Mouse (Mus musculus) MEL (cell line): ENCODE data around the gene Runx3. TPM values are rescaled to one million over a fixed set of nuclear protein-coding genes. Genes with fewer than 3 reads are reported as not detected.

ENCODE experiments used
- DNase-seq: peaks from one replicate; pipeline ENCODE4 v3.0.0; 2011; ENCODE audit warnings: low read depth, low spot score
- H3K27ac ChIP-seq: 2 replicates; pipeline ENCODE4 v1.5.1; 2012; ENCODE audit warnings: low read depth, mild to moderate bottlenecking, control low read depth, low read length, moderate library complexity; ENCODE audit not compliant: control insufficient read depth
- H3K27me3 ChIP-seq, 2 experiments: fragments of 150-350 bp in 1 of 2; sonication (generic) in 1 of 2; 2 replicates each; pipeline ENCODE4 v1.6.1; 2012; ENCODE audit warnings: low read length in 2 of 2, mild to moderate bottlenecking in 2 of 2, improper control_type of control experiment in 1 of 2, moderate library complexity in 1 of 2; ENCODE audit not compliant: insufficient read depth in 2 of 2, control insufficient read depth in 1 of 2
- H3K36me3 ChIP-seq, 2 experiments: 2 replicates each; pipeline ENCODE4 v1.6.1; 2012 to 2014; ENCODE audit warnings: low read length in 2 of 2, improper control_type of control experiment in 1 of 2, inconsistent platforms in 1 of 2, mild to moderate bottlenecking in 1 of 2; ENCODE audit not compliant: insufficient read depth in 2 of 2, control insufficient read depth in 1 of 2
- H3K4me1 ChIP-seq, 2 experiments: fragments of 150-350 bp in 1 of 2; sonication (generic) in 1 of 2; 2 replicates each; pipeline ENCODE4 v1.6.1; 2012; ENCODE audit warnings: low read length in 2 of 2, improper control_type of control experiment in 1 of 2, mild to moderate bottlenecking in 1 of 2; ENCODE audit not compliant: insufficient read depth in 2 of 2, control insufficient read depth in 1 of 2
- H3K4me3 ChIP-seq, 2 experiments: fragments of 150-350 bp in 1 of 2; sonication (generic) in 1 of 2; 2 replicates each; pipeline ENCODE4 v1.5.1; 2012; ENCODE audit warnings: low read depth in 2 of 2, low read length in 2 of 2, mild to moderate bottlenecking in 2 of 2, moderate library complexity in 2 of 2, control low read depth in 1 of 2, improper control_type of control experiment in 1 of 2; ENCODE audit not compliant: control insufficient read depth in 1 of 2, insufficient read depth in 1 of 2
- H3K79me2 ChIP-seq: 2 replicates; pipeline ENCODE4 v1.6.1; 2012; ENCODE audit warnings: mild to moderate bottlenecking, low read length, moderate library complexity; ENCODE audit not compliant: control insufficient read depth, poor library complexity, insufficient read depth
- H3K9ac ChIP-seq: 2 replicates; pipeline ENCODE4 v1.6.1; 2012; ENCODE audit warnings: low read depth, mild to moderate bottlenecking, control low read depth, low read length, moderate library complexity; ENCODE audit not compliant: control insufficient read depth, poor library complexity, severe bottlenecking
- H3K9me3 ChIP-seq: fragments of 150-350 bp; sonication (generic); replicated peaks from 2 replicates; pipeline ENCODE4 v1.6.1; 2012; ENCODE audit warnings: mild to moderate bottlenecking, low read length, improper control_type of control experiment, moderate library complexity; ENCODE audit not compliant: insufficient read depth
- BHLHE40 ChIP-seq: IDR thresholded peaks from 2 replicates; pipeline ENCODE4 v1.6.1; 2012; ENCODE audit warnings: low read depth, mild to moderate bottlenecking, inconsistent platforms, low read length, improper control_type of control experiment, borderline replicate concordance
- CHD1 ChIP-seq: IDR thresholded peaks from 2 replicates; pipeline ENCODE4 v1.6.1; 2012; ENCODE audit warnings: low read depth, mild to moderate bottlenecking, inconsistent platforms, low read length, improper control_type of control experiment
- E2F4 ChIP-seq: IDR thresholded peaks from 2 replicates; pipeline ENCODE4 v1.6.1; 2011; ENCODE audit warnings: low read depth, low read length, improper control_type of control experiment, borderline replicate concordance
- HCFC1 ChIP-seq: IDR thresholded peaks from 2 replicates; pipeline ENCODE4 v1.6.1; 2012; ENCODE audit warnings: low read depth, mild to moderate bottlenecking, inconsistent platforms, low read length, improper control_type of control experiment, moderate library complexity
- MAX ChIP-seq: IDR thresholded peaks from 2 replicates; pipeline ENCODE4 v1.6.1; 2011; ENCODE audit warnings: low read length, improper control_type of control experiment
- MYB ChIP-seq: IDR thresholded peaks from 2 replicates; pipeline ENCODE4 v1.6.1; 2011; ENCODE audit warnings: mild to moderate bottlenecking, low read depth, low read length, improper control_type of control experiment
- NELFE ChIP-seq: IDR thresholded peaks from 2 replicates; pipeline ENCODE4 v1.6.1; 2011; ENCODE audit warnings: low read depth, low read length, improper control_type of control experiment
- NRF1 ChIP-seq: IDR thresholded peaks from 2 replicates; pipeline ENCODE4 v1.6.1; 2014; ENCODE audit warnings: low read depth, mild to moderate bottlenecking, inconsistent platforms, low read length, improper control_type of control experiment, moderate library complexity; ENCODE audit not compliant: poor library complexity, insufficient read depth, severe bottlenecking
- POLR2A ChIP-seq, 2 experiments: IDR thresholded peaks; 2 replicates each; pipeline ENCODE4 v1.6.1; 2011 to 2012; ENCODE audit warnings: low read length in 2 of 2, mild to moderate bottlenecking in 2 of 2, control low read depth in 1 of 2, improper control_type of control experiment in 1 of 2, low read depth in 1 of 2, moderate library complexity in 1 of 2; ENCODE audit not compliant: control insufficient read depth in 1 of 2, insufficient read depth in 1 of 2, poor library complexity in 1 of 2
- SMC3 ChIP-seq: IDR thresholded peaks from 2 replicates; pipeline ENCODE4 v1.6.1; 2011; ENCODE audit warnings: low read depth, low read length, improper control_type of control experiment
- TAL1 ChIP-seq: IDR thresholded peaks from 2 replicates; pipeline ENCODE4 v1.6.1; 2012; ENCODE audit warnings: mild to moderate bottlenecking, inconsistent platforms, low read length, moderate library complexity, mixed read lengths
- USF1 ChIP-seq: IDR thresholded peaks from 2 replicates; pipeline ENCODE4 v1.6.1; 2014; ENCODE audit warnings: low read depth, mild to moderate bottlenecking, inconsistent platforms, low read length, improper control_type of control experiment, moderate library complexity
- USF2 ChIP-seq, 2 experiments: IDR thresholded peaks; 2 replicates each; pipeline ENCODE4 v1.6.1; 2011 to 2012; ENCODE audit warnings: improper control_type of control experiment in 2 of 2, low read length in 2 of 2, borderline replicate concordance in 1 of 2, inconsistent platforms in 1 of 2, low read depth in 1 of 2, mild to moderate bottlenecking in 1 of 2; ENCODE audit not compliant: insufficient read depth in 1 of 2
- ZC3H11A ChIP-seq: IDR thresholded peaks from 2 replicates; pipeline ENCODE4 v1.6.1; 2012; ENCODE audit warnings: low read depth, mild to moderate bottlenecking, inconsistent platforms, low read length, improper control_type of control experiment
- ZKSCAN1 ChIP-seq: IDR thresholded peaks from 2 replicates; pipeline ENCODE4 v1.6.1; 2012; ENCODE audit warnings: low read depth, mild to moderate bottlenecking, inconsistent platforms, low read length, improper control_type of control experiment, moderate library complexity
- ZNF384 ChIP-seq: IDR thresholded peaks from 2 replicates; pipeline ENCODE4 v1.6.1; 2012; ENCODE audit warnings: low read depth, mild to moderate bottlenecking, inconsistent platforms, low read length, improper control_type of control experiment
- polyA plus RNA-seq, 2 experiments: library from polyadenylated mRNA; stranded (reverse) in 1 of 2; unstranded in 1 of 2; fragments of >175 nt in 1 of 2; fragments of >200 nt in 1 of 2; gene quantifications; 2 replicates each; pipeline versions ENCODE4 v1.2.1 to v1.2.4; 2012; ENCODE audit warnings: low replicate concordance in 2 of 2, low read depth in 1 of 2; ENCODE audit not compliant: insufficient read length in 2 of 2, insufficient read depth in 1 of 2, missing spikeins in 1 of 2
- total RNA-seq: library from RNA; depleted of rRNA; stranded (reverse); fragments of 300-350 nt; gene quantifications from 2 replicates; pipeline ENCODE4 v1.2.3, GENCODE M21; 2012

Gene Runx3
- total and polyA plus RNA-seq, 3 experiments = 4.3 to 29.2 TPM; not detected in 1

GRCm38 (mm10) chr4:135136612-135137011 lies 16.2 kb downstream of the Runx3 start:
- Histone ChIP-seq H3K9ac (no peak overlapping the region), H3K36me3 (no peaks in the 10 kb centered on the region), H3K79me2 (no peaks in the 10 kb centered on the region), H3K4me3 (no peak overlapping the region), H3K27me3 (no peaks in the 10 kb centered on the region), H3K9me3 (no peaks in the 10 kb centered on the region), H3K27ac (no peak overlapping the region), H3K4me1 (no peaks in the 10 kb centered on the region)
- no peak for TF ChIP-seq SMC3
- TF ChIP-seq ZKSCAN1 = no peak
- TF ChIP-seq MYB = no peak
- DNase-seq = no peak

GRCm38 (mm10) chr4:135140647-135141515 lies 20.4 kb downstream of the Runx3 start:
- TF ChIP-seq TAL1 (no peak), MYB (no peak), ZNF384 (no peak), HCFC1 (no peak), E2F4 (no peak), NELFE (no peak), USF2 (IDR thresholded peaks at IDR 0.05; ENCODE audit: borderline replicate concordance in 1 of 2, insufficient read depth in 1 of 2, low read depth in 1 of 2, low read length in 2 of 2) (no peak), NRF1 (no peak), BHLHE40 (no peak), CHD1 (no peak), ZC3H11A (no peak), ZKSCAN1 (no peak), POLR2A (IDR thresholded peaks at IDR 0.05; ENCODE audit: control insufficient read depth in 1 of 2, insufficient read depth in 1 of 2, low read depth in 1 of 2, low read length in 2 of 2, poor library complexity in 1 of 2) (no peak), MAX (no peak), USF1 (no peak)
- H3K79me2 ChIP-seq = no peaks in the 10 kb centered on the region
- no peaks in the 10 kb centered on the region for H3K9me3 ChIP-seq
- H3K27ac ChIP-seq = no peak overlapping the region
- 0 out of 4 replicates have a peak, but pooled peaks cover 0 to 1% of the 10 kb centered on the region in 2 experiments for H3K27me3 ChIP-seq
- no peak overlapping the region for H3K4me3 ChIP-seq
- no peak for DNase-seq
- no peaks in the 10 kb centered on the region for H3K36me3 ChIP-seq
- H3K4me1 ChIP-seq = no peaks in the 10 kb centered on the region
- H3K9ac ChIP-seq = no peak overlapping the region
